Mouse (Mus musculus) heart, embryonic 16.5 days (tissue): ENCODE data around the gene Erich3. TPM values are rescaled to one million over a fixed set of nuclear protein-coding genes. Genes with fewer than 3 reads are reported as not detected.

Experiments
- ATAC-seq: fragments of 200-750 bp; cut with Nextera tagmentation; replicated peaks from 2 replicates; pipeline ENCODE4 v1.8.0; 2017; ENCODE audit warnings: moderate number of reproducible peaks; ENCODE audit not compliant: insufficient read depth, low FRiP score; ENCODE audit errors: extremely low read depth
- H3K27ac ChIP-seq: fragments of 300-500 bp; sonication (generic); 2 replicates; pipeline ENCODE4 v1.5.1; 2014; ENCODE audit warnings: mild to moderate bottlenecking, low read length, control low read depth, moderate library complexity
- H3K27me3 ChIP-seq: fragments of 300-500 bp; sonication (generic); 2 replicates; pipeline ENCODE4 v1.6.1; 2014; ENCODE audit warnings: low read length, mixed read lengths; ENCODE audit not compliant: control insufficient read depth, insufficient read depth
- H3K36me3 ChIP-seq: fragments of 300-500 bp; sonication (generic); 2 replicates; pipeline ENCODE4 v1.6.1; 2014; ENCODE audit not compliant: control insufficient read depth, insufficient read depth
- H3K4me1 ChIP-seq: fragments of 300-500 bp; sonication (generic); 2 replicates; pipeline ENCODE4 v1.6.1; 2014; ENCODE audit warnings: low read length, mixed read lengths; ENCODE audit not compliant: control insufficient read depth, insufficient read depth
- H3K4me2 ChIP-seq: fragments of 300-500 bp; sonication (generic); 2 replicates; pipeline ENCODE4 v1.6.1; 2014; ENCODE audit warnings: low read depth, mild to moderate bottlenecking, control low read depth, low read length
- H3K4me3 ChIP-seq: fragments of 300-500 bp; sonication (generic); 2 replicates; pipeline ENCODE4 v1.5.1; 2014; ENCODE audit warnings: mild to moderate bottlenecking, control low read depth, low read length
- H3K9ac ChIP-seq: fragments of 300-500 bp; sonication (generic); 2 replicates; pipeline ENCODE4 v1.6.1; 2014; ENCODE audit warnings: low read length, control low read depth
- H3K9me3 ChIP-seq: fragments of 300-500 bp; sonication (generic); replicated peaks from 2 replicates; pipeline ENCODE4 v1.6.1; 2016; ENCODE audit warnings: low read length; ENCODE audit not compliant: control insufficient read depth
- WGBS: fragments of 180-500 bp; shearing (Covaris S2); extraction: QIAGEN DNeasy Blood & Tissue Kit; methylation state at CpG from one replicate; pipeline ENCODE4 v1.1.7; 2014; 5-methylcytosine and 5-hydroxymethylcytosine counted together
- polyA plus RNA-seq: library from polyadenylated mRNA; unstranded; fragments of >200 nt; fragmentation: Nextera tagmentation; extraction: Ambion mirVana; gene quantifications from 2 replicates; pipeline ENCODE4 v1.2.1, GENCODE M21; 2015

Gene Erich3
- polyA plus RNA-seq, 1 experiment from 2014 or later: 0.53 TPM

DNA sequence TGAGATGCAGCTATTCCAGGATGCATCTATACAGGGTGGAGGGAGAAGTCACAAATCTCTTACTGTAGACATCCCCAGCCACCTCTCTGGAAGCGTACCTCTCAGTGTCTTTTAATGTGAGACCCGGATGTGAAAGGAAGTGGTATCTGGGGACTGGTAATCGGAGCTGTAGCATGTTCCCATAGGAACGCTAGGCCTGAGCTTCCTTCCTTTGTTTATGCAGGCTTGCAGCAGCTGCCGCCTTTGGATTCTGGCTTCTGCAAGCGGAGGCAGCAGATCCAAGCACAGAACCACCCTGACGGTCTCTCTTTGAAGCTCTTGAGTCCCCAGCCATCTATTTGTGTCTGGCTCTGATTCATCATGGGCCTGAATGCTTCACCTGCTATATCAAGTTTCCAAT is 143.0 kb downstream of the Erich3 start:
- Histone ChIP-seq H3K9ac (no peak overlapping the region), H3K36me3 (no peaks in the 10 kb centered on the region), H3K27me3 (no peaks in the 10 kb centered on the region), H3K4me2 (no peak overlapping the region), H3K4me3 (no peak overlapping the region), H3K27ac (peak overlapping the region; percentile 28; the same call in 1 of the 2 replicates), H3K9me3 (no peaks in the 10 kb centered on the region), H3K4me1 (no peaks in the 10 kb centered on the region)
- WGBS: 53% methylated on average over 7 of the region's 7 CpGs
- ATAC-seq: peak; percentile 72

DNA sequence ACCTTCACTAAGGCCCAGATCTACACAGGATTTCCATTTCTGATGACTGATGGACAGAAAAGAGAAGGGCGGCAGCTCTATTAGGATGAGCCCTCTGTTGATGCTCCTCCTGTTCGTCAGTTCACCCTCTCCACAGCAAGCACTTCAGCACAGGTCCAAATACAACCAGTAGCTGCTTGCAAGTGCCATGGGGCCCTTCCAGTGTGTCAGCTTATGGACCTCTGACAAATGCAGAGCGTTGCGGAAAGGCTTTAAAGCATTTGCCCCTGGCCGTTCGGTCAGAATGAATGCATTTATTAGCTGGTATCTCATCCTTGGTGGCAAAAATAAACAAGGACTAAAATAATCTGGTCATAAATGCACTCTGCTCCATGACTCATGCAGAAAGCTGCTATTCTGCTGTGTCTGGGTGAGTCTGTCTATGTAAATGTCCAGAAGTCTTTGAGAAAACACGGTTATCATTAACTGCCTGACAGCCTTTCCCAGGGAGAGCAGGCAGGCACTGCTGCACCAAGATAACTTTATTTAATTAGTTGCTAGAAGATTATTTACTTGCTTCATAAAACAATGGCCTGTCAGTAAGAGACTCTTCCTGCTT is 146.7 kb downstream of the Erich3 start:
- Histone ChIP-seq H3K36me3 (no peaks in the 10 kb centered on the region), H3K9ac (no peak overlapping the region), H3K27me3 (no peaks in the 10 kb centered on the region), H3K9me3 (no peaks in the 10 kb centered on the region), H3K4me1 (no peaks in the 10 kb centered on the region), H3K27ac (no peak overlapping the region), H3K4me2 (no peak overlapping the region), H3K4me3 (no peak overlapping the region)
- no peak for ATAC-seq
- 52% methylated on average over 7 of the region's 7 CpGs for WGBS

DNA sequence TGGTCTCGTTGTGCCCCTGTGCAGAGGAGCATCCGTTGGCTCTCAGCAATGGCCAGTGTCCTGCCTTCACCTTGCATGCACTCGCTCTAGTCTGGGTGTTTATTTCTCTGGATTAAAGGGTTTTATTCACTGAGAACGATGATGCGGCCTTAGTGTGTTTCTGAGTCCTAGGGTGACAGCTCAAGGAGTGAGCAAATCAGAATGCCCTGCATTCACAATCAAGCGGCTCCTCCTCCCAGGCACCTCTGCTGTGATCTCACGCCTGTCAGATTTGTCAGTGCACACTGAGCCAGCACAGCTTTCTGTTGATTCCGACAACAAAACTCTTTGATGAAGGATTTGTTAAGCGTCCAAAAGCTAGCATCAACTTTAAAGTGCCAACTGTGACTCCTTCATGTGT is 147.6 kb downstream of the Erich3 start:
- ATAC-seq: no peak
- WGBS: 42% methylated on average over 9 of the region's 9 CpGs
- H3K36me3 ChIP-seq: no peaks in the 10 kb centered on the region
- H3K9me3 ChIP-seq: no peaks in the 10 kb centered on the region
- H3K27me3 ChIP-seq: no peaks in the 10 kb centered on the region
- H3K4me3 ChIP-seq: no peak overlapping the region
- no peak overlapping the region for H3K27ac ChIP-seq
- H3K4me2 ChIP-seq: no peak overlapping the region
- no peak overlapping the region for H3K9ac ChIP-seq
- H3K4me1 ChIP-seq: peaks cover 3% of the 10 kb centered on the region

DNA sequence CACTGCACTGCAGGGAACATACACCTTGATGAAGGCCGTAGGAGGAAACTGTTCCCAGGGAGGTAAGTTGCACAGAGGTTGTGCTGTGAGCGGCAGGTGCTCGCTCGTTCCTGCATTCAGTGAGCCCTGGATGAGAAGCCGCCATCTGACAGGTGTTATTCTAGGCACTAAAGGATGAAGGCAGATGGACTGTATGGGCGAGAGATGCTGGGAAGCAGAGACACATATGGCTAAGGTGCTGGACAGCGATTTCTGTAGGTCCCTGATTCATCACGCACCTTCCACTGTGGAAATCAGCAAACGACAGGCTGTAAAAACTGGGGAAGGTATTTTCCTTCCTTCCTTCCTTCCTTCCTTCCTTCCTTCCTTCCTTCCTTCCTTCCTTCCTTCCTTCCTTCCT is 148.2 kb downstream of the Erich3 start:
- Histone ChIP-seq H3K27ac (no peak overlapping the region), H3K4me2 (no peak overlapping the region), H3K4me1 (peaks cover 5% of the 10 kb centered on the region), H3K9me3 (no peaks in the 10 kb centered on the region), H3K36me3 (no peaks in the 10 kb centered on the region), H3K27me3 (no peaks in the 10 kb centered on the region), H3K4me3 (no peak overlapping the region), H3K9ac (no peak overlapping the region)
- no peak for ATAC-seq
- 64% methylated on average over 9 of the region's 9 CpGs for WGBS

DNA sequence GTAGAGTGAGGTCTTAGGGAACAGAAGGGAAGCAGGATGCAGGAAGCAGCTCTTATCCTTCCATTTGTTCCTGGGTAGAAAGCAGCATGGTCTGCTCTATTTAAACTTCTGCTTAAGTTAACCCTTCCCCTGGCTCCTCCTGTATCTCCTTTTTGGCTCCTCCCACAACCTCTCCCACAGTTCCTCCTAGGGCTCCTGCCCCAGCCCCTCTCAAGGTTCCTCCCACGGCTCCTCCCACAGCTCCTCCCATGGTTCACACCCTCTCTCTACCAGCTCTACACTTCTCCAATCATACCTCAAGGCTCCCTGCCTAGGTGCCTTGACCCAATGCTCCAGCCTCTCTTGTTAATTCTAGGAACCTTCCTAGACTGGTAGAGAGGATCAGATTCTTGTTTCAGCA is 149.2 kb downstream of the Erich3 start:
- Histone ChIP-seq H3K4me1 (peaks cover 6% of the 10 kb centered on the region), H3K9ac (no peak overlapping the region), H3K4me2 (no peak overlapping the region), H3K27me3 (no peaks in the 10 kb centered on the region), H3K36me3 (no peaks in the 10 kb centered on the region), H3K9me3 (no peaks in the 10 kb centered on the region), H3K27ac (no peak overlapping the region), H3K4me3 (no peak overlapping the region)
- ATAC-seq: no peak
- WGBS: 20% methylated on average over 1 of the region's 1 CpGs

DNA sequence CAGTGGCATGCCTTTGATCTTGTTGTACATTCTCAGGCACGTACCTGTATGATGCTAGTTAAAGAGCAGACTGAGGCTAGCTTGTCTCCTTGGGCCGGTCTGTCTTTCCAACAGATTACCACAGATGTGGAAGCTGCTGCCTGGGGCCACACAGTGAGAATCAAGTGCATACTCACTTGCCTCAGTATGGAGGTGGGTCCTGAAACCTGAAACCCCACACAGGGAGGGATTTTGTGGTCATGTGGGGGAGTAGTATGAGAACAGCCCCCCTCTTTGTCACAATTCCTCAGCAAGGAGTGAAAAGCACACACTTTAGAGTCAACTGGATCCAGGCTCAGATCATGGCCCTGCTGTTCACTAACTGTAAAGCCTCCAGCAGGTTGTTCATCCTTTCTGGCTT is 151.9 kb downstream of the Erich3 start:
- no peak for ATAC-seq
- Histone ChIP-seq H3K4me1 (peaks cover 6% of the 10 kb centered on the region), H3K27ac (no peak overlapping the region), H3K4me3 (no peak overlapping the region), H3K9me3 (no peaks in the 10 kb centered on the region), H3K36me3 (peaks cover 3% of the 10 kb centered on the region), H3K27me3 (no peaks in the 10 kb centered on the region), H3K9ac (no peak overlapping the region), H3K4me2 (no peak overlapping the region)
- WGBS: 47% methylated on average over 2 of the region's 2 CpGs

DNA sequence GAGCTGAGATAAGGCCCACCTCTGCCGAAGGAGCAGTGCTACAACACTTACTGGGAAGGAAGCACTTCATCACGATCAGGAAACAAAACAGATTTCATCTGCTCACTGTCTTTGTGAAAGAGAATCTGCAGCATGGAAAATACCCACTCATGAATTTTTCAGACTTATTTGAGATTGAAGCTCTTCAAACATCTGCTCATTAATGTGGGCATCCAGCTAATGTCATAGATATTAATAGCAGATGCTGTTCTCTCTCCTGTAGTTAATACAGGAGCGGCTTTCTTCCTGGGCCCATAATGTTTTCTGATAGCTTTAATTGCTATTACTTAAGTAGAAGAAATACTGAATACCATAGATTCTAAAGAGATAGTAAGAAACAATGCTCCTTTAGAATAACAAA is 152.6 kb downstream of the Erich3 start:
- no peaks in the 10 kb centered on the region for H3K27me3 ChIP-seq
- ATAC-seq: no peak
- H3K36me3 ChIP-seq: peaks cover 3% of the 10 kb centered on the region
- no peak overlapping the region for H3K9ac ChIP-seq
- no peak overlapping the region for H3K4me3 ChIP-seq
- 52% methylated on average over 3 of the region's 3 CpGs for WGBS
- H3K9me3 ChIP-seq: no peaks in the 10 kb centered on the region
- peaks cover 6% of the 10 kb centered on the region for H3K4me1 ChIP-seq
- H3K4me2 ChIP-seq: no peak overlapping the region
- no peak overlapping the region for H3K27ac ChIP-seq

DNA sequence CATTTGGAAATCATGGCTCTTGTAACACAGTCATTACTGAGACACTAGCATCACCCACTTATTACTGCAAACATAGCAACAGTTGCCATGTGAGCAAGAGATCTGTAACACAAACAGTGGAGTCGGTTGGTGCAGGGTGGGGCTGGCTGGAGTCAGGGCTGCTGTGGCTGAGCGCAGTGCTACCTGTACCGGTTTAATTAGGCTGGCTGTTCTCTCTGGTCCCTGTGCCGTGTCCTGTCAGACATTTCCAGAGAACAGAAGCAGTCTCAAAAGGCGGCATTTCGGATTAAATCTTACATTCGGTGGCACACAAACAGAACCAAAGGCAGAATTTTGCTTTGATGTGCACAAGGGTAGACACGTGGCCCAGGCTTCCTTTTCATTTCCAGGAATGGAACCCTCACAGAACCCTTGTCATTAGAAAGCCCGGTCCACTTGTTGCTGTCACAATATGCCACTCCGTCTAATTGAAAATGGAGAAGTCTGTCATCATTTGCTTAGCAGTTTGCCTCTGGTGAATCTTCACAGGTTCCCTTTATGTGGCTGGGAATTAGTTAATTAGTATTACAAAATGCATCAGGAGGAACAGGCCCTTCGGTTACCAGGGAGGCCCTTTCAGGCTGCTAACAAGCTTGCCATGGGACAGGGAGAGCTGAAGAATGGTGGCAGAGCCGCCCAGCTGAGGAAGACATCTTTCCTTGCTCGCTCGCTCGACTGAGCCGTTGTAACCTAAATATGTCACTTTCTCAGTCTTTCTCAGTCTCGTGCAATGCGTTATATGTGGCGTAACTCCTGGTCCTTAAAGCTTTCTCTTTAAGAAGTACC is 153.4 kb downstream of the Erich3 start:
- Histone ChIP-seq H3K27me3 (no peaks in the 10 kb centered on the region), H3K9ac (no peak overlapping the region), H3K4me2 (no peak overlapping the region), H3K4me1 (peaks cover 6% of the 10 kb centered on the region), H3K4me3 (no peak overlapping the region), H3K36me3 (peaks cover 3% of the 10 kb centered on the region), H3K9me3 (no peaks in the 10 kb centered on the region), H3K27ac (no peak overlapping the region)
- 49% methylated on average over 19 of the region's 19 CpGs for WGBS
- peak; percentile 77 for ATAC-seq
